Comparison of ENCODE assay signal across 8 mouse cellular contexts in the genomic region with DNA sequence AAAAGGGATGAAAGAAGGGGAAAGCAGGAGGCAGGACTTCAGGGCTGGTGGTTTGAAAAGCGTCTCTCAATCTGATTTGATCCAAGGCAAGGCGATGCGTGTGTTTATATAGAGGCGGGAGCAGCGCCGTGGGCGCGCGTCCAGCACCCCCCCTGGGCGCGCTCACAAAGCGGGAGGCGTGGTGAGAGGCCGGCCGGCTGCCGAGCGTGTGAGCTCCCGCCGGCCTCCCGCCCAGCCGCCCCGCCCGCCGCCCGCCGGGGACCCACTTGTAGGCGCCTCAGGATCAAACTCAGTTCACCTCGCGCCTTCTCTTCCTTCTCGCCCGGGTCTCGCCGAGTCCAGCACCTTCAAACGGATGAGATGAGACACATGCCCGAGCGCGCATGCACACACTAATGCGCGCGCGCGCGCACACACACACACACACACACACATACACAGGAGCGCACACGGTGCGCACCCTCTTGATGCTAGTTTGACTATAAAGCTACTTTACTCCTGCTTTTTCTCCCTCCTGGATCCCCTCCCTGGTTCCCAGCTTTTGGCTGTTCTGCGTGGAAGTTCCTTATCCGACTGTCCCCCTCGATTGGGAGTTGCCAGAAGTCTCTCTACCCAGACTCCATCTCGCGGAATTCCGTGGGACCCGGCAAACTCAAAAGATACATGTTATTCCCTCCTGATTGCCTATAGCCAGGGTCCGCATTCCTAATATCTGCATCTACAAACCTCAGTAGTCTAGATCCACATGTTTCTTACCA. TPM values are rescaled to one million over a fixed set of nuclear protein-coding genes. Genes with fewer than 3 reads are reported as not detected.
DNase-seq lines count a peak whose midpoint lies in the region; ATAC-seq lines count a peak whose summit lies in the region.

No protein-coding gene starts in this region.

- no peak overlapping the region for H3K27ac ChIP-seq in lung, embryonic 16.5 days (ENCODE audit: low read length)
- H3K27ac ChIP-seq in stomach, embryonic 16.5 days (ENCODE audit: low read length): no peak overlapping the region

- ATAC-seq in lung, embryonic 16.5 days (ENCODE audit: low read depth): peak; percentile 56
- ATAC-seq in stomach, embryonic 16.5 days (ENCODE audit: insufficient read depth, low FRiP score): peak; percentile 35; the same call in 1 of the 2 replicates

- H3K9me3 ChIP-seq in lung, embryonic 16.5 days (ENCODE audit: control insufficient read depth, low read length): no peaks in the 10 kb centered on the region
- H3K9me3 ChIP-seq in stomach, embryonic 16.5 days (replicated peaks; ENCODE audit: control insufficient read depth, low read length): no peaks in the 10 kb centered on the region

- H3K4me2 ChIP-seq in lung, embryonic 16.5 days (ENCODE audit: low read depth, low read length): peak overlapping the region; percentile 89
- H3K4me2 ChIP-seq in stomach, embryonic 16.5 days (ENCODE audit: low read depth, low read length): peak overlapping the region; percentile 94

- H3K27me3 ChIP-seq in lung, embryonic 16.5 days (ENCODE audit: control insufficient read depth, insufficient read depth, low read depth, low read length): peaks cover 61% of the 10 kb centered on the region
- H3K27me3 ChIP-seq in stomach, embryonic 16.5 days (ENCODE audit: control insufficient read depth, insufficient read depth, low read length): peaks cover 55% of the 10 kb centered on the region

- peak; percentile 30 to 44 for DNase-seq in layer of hippocampus, postnatal 10 days (ENCODE audit: low spot score in 2 of 2)
- no peak for DNase-seq in layer of hippocampus, adult 11-12 months (ENCODE audit: low spot score)
- peak; percentile 73 to 80 for DNase-seq in adrenal gland, postnatal 36 days
- peak; percentile 41 to 62 for DNase-seq in heart, adult 9 months (ENCODE audit: low spot score in 2 of 2)
- DNase-seq in kidney, adult 9 months: peak; percentile 55
- DNase-seq in thymus, postnatal 14 days: no peak

- H3K9ac ChIP-seq in lung, embryonic 16.5 days (ENCODE audit: low read length): peak overlapping the region; percentile 43; the same call in 1 of the 2 replicates
- H3K9ac ChIP-seq in stomach, embryonic 16.5 days (ENCODE audit: low read length): peak overlapping the region; percentile 67

- WGBS in lung, embryonic 16.5 days: 1% methylated on average over 47 of the region's 54 CpGs
- 1% methylated on average over 54 of the region's 54 CpGs for WGBS in stomach, embryonic 16.5 days

- no peaks in the 10 kb centered on the region for H3K36me3 ChIP-seq in lung, embryonic 16.5 days (ENCODE audit: control insufficient read depth, insufficient read depth, low read length)
- H3K36me3 ChIP-seq in stomach, embryonic 16.5 days (ENCODE audit: control insufficient read depth, insufficient read depth, low read length): no peaks in the 10 kb centered on the region

- peaks cover 46% of the 10 kb centered on the region for H3K4me1 ChIP-seq in lung, embryonic 16.5 days (replicated peaks; ENCODE audit: control insufficient read depth, insufficient read depth, low read length)
- peaks cover 52% of the 10 kb centered on the region for H3K4me1 ChIP-seq in stomach, embryonic 16.5 days (ENCODE audit: control insufficient read depth, insufficient read depth, low read length)

- peak overlapping the region; percentile 57 for H3K4me3 ChIP-seq in lung, embryonic 16.5 days (ENCODE audit: low read length)
- peak overlapping the region; percentile 50 for H3K4me3 ChIP-seq in stomach, embryonic 16.5 days (replicated peaks; ENCODE audit: low read length)

RNA-seq across cellular contexts. Expression of a gene that starts 4.6 kb away (rescaled TPM):
- 10 to 100 TPM; 30.9 to 31.0 TPM for total RNA-seq in layer of hippocampus, postnatal 10 days (2021)
- 10 to 100 TPM in 1 of 2 experiments, 1 to 10 TPM in 1; 7.1 to 14.1 TPM for total RNA-seq in adrenal gland, postnatal 36 days (2021)
- 2.3 and 2.9 TPM in 2 replicates for polyA plus RNA-seq in lung, embryonic 16.5 days (2015; fragmentation: Nextera tagmentation; extraction: Ambion mirVana)
- 1.6 and 1.7 TPM in 2 replicates for polyA plus RNA-seq in stomach, embryonic 16.5 days (2015; fragmentation: Nextera tagmentation; extraction: Ambion mirVana)

Comparison
In these comparisons a context has a peak if more than half of its experiments do, and no peak if none do; other contexts are left out.
1. DNase-seq: peak in layer of hippocampus, postnatal 10 days (2 of 2), adrenal gland, postnatal 36 days (2 of 2), heart, adult 9 months (2 of 2) and kidney, adult 9 months (single experiment); none in layer of hippocampus, adult 11-12 months (single experiment) and thymus, postnatal 14 days (single experiment).